Mouse (Mus musculus): Measurements from ENCODE around the gene Hnrnpa1. TPM values are rescaled to one million over a fixed set of nuclear protein-coding genes. Genes with fewer than 3 reads are reported as not detected.
"Not testable (repeated sequence)": the region's sequence is repeated elsewhere in the genome, so short reads cannot be mapped to it uniquely, and the experiment has no call there.

Hnrnpa1 gene
- polyA plus RNA-seq, 1 experiment from 2014 or later, result 1,035 TPM

DNA sequence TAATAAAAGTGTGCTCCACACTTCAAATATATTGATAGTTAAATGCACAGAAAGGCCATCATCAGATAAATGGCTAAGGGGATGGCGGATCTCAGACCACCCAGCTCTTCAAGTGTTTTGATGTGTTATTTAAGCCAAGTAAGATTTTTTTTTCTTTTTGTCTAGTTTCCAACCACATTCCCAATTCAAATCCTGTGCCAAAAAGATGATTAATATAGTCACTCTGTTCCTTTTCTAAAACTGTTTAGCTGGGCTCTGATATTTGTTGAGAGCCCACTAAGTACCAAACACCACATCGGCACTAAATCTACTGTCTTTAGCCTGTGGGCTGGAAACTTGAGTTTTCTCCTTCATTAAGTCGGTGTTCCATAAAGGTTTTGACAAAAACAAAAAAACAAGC is 13.2 kb upstream of the Hnrnpa1 start:
- H3K9me3 ChIP-seq (ENCODE audit: low read depth, low read length), result no peaks in the 10 kb centered on the region
- H3K27ac ChIP-seq (ENCODE audit: low read depth), result peak overlapping the region; percentile 42; the same call in 1 of the 2 replicates
- 59% methylated on average over 3 of the region's 3 CpGs for WGBS

DNA sequence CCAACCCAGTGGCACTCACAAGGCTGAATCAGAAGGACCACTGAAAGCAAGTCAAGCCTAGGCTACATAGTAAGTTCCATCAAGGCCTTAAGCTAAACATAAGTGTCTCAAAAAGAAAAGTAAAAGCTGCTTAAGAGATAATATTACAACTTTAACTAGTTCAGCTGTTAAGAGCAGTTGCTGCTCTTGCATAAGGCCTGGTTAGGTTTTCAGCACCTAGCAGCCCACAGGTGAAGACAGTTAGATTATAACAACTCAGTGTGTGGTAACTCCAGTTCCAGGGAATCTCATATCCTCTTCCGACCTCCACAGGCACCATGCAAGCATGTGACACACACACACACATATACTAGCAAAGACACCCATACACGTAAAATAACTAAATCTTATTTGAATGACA is 12.7 kb upstream of the Hnrnpa1 start:
- no peak for TF ChIP-seq CTCF (IDR thresholded peaks at IDR 0.05; ENCODE audit: low read depth)
- 0 out of 2 replicates have a peak overlapping the region, but pooled peaks have one; percentile 15 for H3K27ac ChIP-seq (ENCODE audit: low read depth)

More for the DNA sequence above, 13.2 kb upstream of the Hnrnpa1 start:
- no peak overlapping the region for H3K9ac ChIP-seq
- ATAC-seq (ENCODE audit: insufficient read depth) (0 out of 2 replicates have a peak, but pooled peaks have one; percentile 36), DNase-seq (peak; percentile 66)
- H3K4me1 ChIP-seq (ENCODE audit: insufficient read depth), result peaks cover 11% of the 10 kb centered on the region; the same call in 1 of the 2 replicates
- no peak for TF ChIP-seq CTCF (IDR thresholded peaks at IDR 0.05; ENCODE audit: low read depth)
- no peak overlapping the region for H3K4me3 ChIP-seq (ENCODE audit: low read depth, low read length)
- no peak overlapping the region for H3K4me2 ChIP-seq
- no peaks in the 10 kb centered on the region for H3K36me3 ChIP-seq (ENCODE audit: insufficient read depth)
- no peaks in the 10 kb centered on the region for H3K27me3 ChIP-seq (ENCODE audit: insufficient read depth, low read length)

DNA sequence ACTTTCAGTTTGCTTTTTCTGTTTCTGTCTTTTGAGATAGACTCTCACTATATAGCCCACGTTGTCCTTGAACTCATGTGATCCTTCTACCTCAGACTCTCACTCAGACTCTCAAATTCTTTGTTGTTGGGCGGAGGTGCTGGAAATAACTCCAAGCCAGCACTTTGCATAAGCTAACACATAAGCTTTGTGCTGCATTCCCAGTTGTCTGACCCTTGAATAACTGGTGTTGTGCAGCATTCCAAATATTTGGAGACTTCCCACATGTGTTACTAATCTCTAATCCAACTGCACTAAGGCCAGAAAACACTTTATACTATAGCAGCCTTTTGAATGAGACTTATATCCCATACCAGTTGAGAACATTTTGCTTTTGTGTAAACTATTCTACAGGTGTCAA is 11.3 kb upstream of the Hnrnpa1 start:
- no peak overlapping the region for H3K9ac ChIP-seq
- H3K27ac ChIP-seq (ENCODE audit: low read depth), result no peak overlapping the region
- peaks cover 3% of the 10 kb centered on the region; the same call in 1 of the 2 replicates for H3K36me3 ChIP-seq (ENCODE audit: insufficient read depth)
- no peaks in the 10 kb centered on the region for H3K27me3 ChIP-seq (ENCODE audit: insufficient read depth, low read length)
- H3K4me1 ChIP-seq (ENCODE audit: insufficient read depth), result peaks cover 11% of the 10 kb centered on the region; the same call in 1 of the 2 replicates
- H3K4me2 ChIP-seq, result no peak overlapping the region
- no peaks in the 10 kb centered on the region for H3K9me3 ChIP-seq (ENCODE audit: low read depth, low read length)
- H3K4me3 ChIP-seq (ENCODE audit: low read depth, low read length), result no peak overlapping the region
- DNase-seq, result peak; percentile 42
- WGBS, result 70% methylated on average over 2 of the region's 2 CpGs
- no peak for ATAC-seq (ENCODE audit: insufficient read depth)
- TF ChIP-seq CTCF (IDR thresholded peaks at IDR 0.05; ENCODE audit: low read depth), result no peak

More for the DNA sequence above, 12.7 kb upstream of the Hnrnpa1 start:
- Histone ChIP-seq H3K27me3 (ENCODE audit: insufficient read depth, low read length) (no peaks in the 10 kb centered on the region), H3K4me1 (ENCODE audit: insufficient read depth) (peaks cover 11% of the 10 kb centered on the region; the same call in 1 of the 2 replicates), H3K9ac (no peak overlapping the region), H3K4me3 (ENCODE audit: low read depth, low read length) (no peak overlapping the region), H3K9me3 (ENCODE audit: low read depth, low read length) (no peaks in the 10 kb centered on the region), H3K36me3 (ENCODE audit: insufficient read depth) (no peaks in the 10 kb centered on the region), H3K4me2 (0 out of 2 replicates have a peak overlapping the region, but pooled peaks have one; percentile 2)
- ATAC-seq (ENCODE audit: insufficient read depth), result 0 out of 2 replicates have a peak, but pooled peaks have one; percentile 33
- DNase-seq, result no peak
- WGBS, result 67% methylated on average over 2 of the region's 2 CpGs

DNA sequence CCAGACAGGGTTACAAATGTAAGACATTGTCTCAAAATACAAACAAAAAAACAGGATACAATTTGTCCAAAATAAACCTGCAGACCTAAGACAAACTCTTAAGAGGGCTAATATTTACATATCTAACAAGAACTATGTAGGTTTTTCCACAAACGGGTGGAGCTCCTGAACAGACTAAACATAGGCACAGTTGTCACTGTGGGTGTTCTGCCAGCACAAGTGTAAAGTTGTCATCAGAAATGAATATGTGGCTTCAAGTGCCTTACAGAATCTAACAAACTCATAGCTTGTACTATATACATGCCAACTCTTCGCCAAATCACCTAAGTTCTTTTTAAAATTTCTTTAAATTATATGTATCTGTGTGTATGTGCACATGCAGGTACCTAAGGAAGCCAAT is 7.1 kb upstream of the Hnrnpa1 start:
- ATAC-seq (ENCODE audit: insufficient read depth), result no peak
- peaks cover 20% of the 10 kb centered on the region for H3K36me3 ChIP-seq (ENCODE audit: insufficient read depth)
- TF ChIP-seq CTCF (IDR thresholded peaks at IDR 0.05; ENCODE audit: low read depth), result no peak
- WGBS, result 72% methylated on average over 2 of the region's 2 CpGs
- no peak overlapping the region for H3K9ac ChIP-seq
- H3K27ac ChIP-seq (ENCODE audit: low read depth), result no peak overlapping the region
- no peaks in the 10 kb centered on the region for H3K9me3 ChIP-seq (ENCODE audit: low read depth, low read length)
- H3K4me1 ChIP-seq (ENCODE audit: insufficient read depth), result peaks cover 7% of the 10 kb centered on the region; the same call in 1 of the 2 replicates
- no peak overlapping the region for H3K4me2 ChIP-seq
- DNase-seq, result no peak
- H3K4me3 ChIP-seq (ENCODE audit: low read depth, low read length), result no peak overlapping the region
- no peaks in the 10 kb centered on the region for H3K27me3 ChIP-seq (ENCODE audit: insufficient read depth, low read length)

DNA sequence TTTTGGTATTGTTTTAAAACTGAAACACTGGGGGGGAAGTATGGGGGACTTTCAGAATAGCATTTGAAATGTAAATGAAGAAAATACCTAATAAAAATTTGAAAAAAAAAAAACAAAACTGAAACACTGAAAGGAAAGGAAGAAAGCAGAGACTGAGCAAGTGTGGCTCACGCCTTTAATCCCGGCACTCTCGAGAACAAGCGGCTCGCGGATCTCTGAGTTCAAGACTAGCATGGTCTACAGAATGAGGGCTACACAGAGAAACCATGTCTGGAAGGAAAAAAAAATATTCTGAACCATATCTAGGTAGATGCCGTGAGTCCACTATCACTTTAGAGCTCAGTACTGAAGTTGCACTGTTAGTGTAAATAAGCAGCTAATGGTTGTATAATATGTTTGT is 2.9 kb upstream of the Hnrnpa1 start:
- H3K9me3 ChIP-seq (ENCODE audit: low read depth, low read length), result no peaks in the 10 kb centered on the region
- peaks cover 35% of the 10 kb centered on the region for H3K36me3 ChIP-seq (ENCODE audit: insufficient read depth)
- H3K27ac ChIP-seq (ENCODE audit: low read depth), result no peak overlapping the region
- no peak for DNase-seq
- peaks cover 3% of the 10 kb centered on the region; the same call in 1 of the 2 replicates for H3K4me1 ChIP-seq (ENCODE audit: insufficient read depth)
- H3K4me3 ChIP-seq (ENCODE audit: low read depth, low read length), result no peak overlapping the region
- H3K9ac ChIP-seq, result no peak overlapping the region
- no peak for TF ChIP-seq CTCF (IDR thresholded peaks at IDR 0.05; ENCODE audit: low read depth)
- no peak for ATAC-seq (ENCODE audit: insufficient read depth)
- peak overlapping the region; percentile 77 for H3K4me2 ChIP-seq
- 89% methylated on average over 7 of the region's 7 CpGs for WGBS
- no peaks in the 10 kb centered on the region for H3K27me3 ChIP-seq (ENCODE audit: insufficient read depth, low read length)

GRCm38 (mm10) chr15:103239130-103239684 is 1.0 kb upstream of the Hnrnpa1 start:
- DNase-seq (peak; percentile 99), ATAC-seq (ENCODE audit: insufficient read depth) (peak; percentile 91)
- Histone ChIP-seq H3K27ac (ENCODE audit: low read depth) (peak overlapping the region; percentile 93), H3K9me3 (ENCODE audit: low read depth, low read length) (no peaks in the 10 kb centered on the region), H3K4me2 (peak overlapping the region; percentile 77), H3K9ac (peak overlapping the region; percentile 61), H3K27me3 (ENCODE audit: insufficient read depth, low read length) (no peaks in the 10 kb centered on the region), H3K36me3 (ENCODE audit: insufficient read depth) (peaks cover 51% of the 10 kb centered on the region), H3K4me1 (ENCODE audit: insufficient read depth) (peaks cover 13% of the 10 kb centered on the region; the same call in 1 of the 2 replicates), H3K4me3 (ENCODE audit: low read depth, low read length) (peak overlapping the region; percentile 60)
- WGBS, result under 1% methylated on average over 26 of the region's 26 CpGs
- no peak for TF ChIP-seq CTCF (IDR thresholded peaks at IDR 0.05; ENCODE audit: low read depth)

DNA sequence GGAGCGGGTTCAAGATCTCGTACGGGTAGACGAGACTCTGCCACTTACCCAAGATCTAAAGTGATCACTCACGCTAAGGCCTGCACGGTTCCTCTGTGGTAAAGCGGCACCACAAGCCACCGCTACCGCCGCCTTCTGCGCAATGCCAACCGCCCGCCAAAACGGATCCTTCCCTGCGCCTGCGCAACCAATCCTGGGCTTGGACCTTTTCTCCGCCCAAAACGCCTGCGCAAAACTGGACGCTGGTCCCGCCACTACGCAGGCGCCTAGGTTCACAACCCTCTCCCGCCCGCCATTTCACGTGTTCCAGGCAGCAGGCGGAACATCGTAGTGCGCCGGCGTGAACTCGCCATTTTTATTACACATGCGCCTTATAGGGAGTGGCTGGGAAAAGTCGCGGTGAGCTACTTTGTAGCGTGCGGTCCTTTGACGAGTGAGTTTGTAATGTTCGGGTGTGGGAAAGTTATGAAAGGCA is 510 bp upstream of the Hnrnpa1 start, which contains the start of gene Cbx5:
TSS of gene Cbx5 (minus strand) at position 132 of the 475 bp plus-strand sequence.
- H3K9me3 ChIP-seq (ENCODE audit: low read depth, low read length), result no peaks in the 10 kb centered on the region
- WGBS, result under 1% methylated on average over 39 of the region's 39 CpGs
- peak; percentile 94 for ATAC-seq (ENCODE audit: insufficient read depth)

GRCm38 (mm10) chr15:103241071-103242018 is 1.1 kb downstream of the Hnrnpa1 start:
- H3K4me3 ChIP-seq (ENCODE audit: low read depth, low read length), result peak overlapping the region; percentile 60
- peaks cover 13% of the 10 kb centered on the region; the same call in 1 of the 2 replicates for H3K4me1 ChIP-seq (ENCODE audit: insufficient read depth)
- peak overlapping the region; percentile 80 for H3K9ac ChIP-seq
- not testable (repeated sequence) for ATAC-seq (ENCODE audit: insufficient read depth); H3K27me3 ChIP-seq (ENCODE audit: insufficient read depth, low read length); H3K9me3 ChIP-seq (ENCODE audit: low read depth, low read length)
- peak overlapping the region; percentile 93 for H3K27ac ChIP-seq (ENCODE audit: low read depth)
- DNase-seq, result peak; percentile 33
- H3K36me3 ChIP-seq (ENCODE audit: insufficient read depth), result peaks cover 54% of the 10 kb centered on the region
- 8% methylated on average over 12 of the region's 12 CpGs for whole genome bisulfite sequencing
- peak overlapping the region; percentile 82 for H3K4me2 ChIP-seq

More for the DNA sequence above, 510 bp upstream of the Hnrnpa1 start, which contains the start of gene Cbx5:
- Histone ChIP-seq H3K27ac (ENCODE audit: low read depth) (peak within 1 kb of the TSS; percentile 93), H3K27me3 (ENCODE audit: insufficient read depth, low read length) (no peaks in the 10 kb centered on the region), H3K4me1 (ENCODE audit: insufficient read depth) (peaks cover 13% of the 10 kb centered on the region; the same call in 1 of the 2 replicates), H3K4me3 (ENCODE audit: low read depth, low read length) (peak within 1 kb of the TSS; percentile 60), H3K4me2 (peak within 1 kb of the TSS; percentile 82), H3K36me3 (ENCODE audit: insufficient read depth) (peaks cover 50% of the 10 kb centered on the region), H3K9ac (peak within 1 kb of the TSS; percentile 80)
- DNase-seq, result peak; percentile 99
- TF ChIP-seq CTCF (IDR thresholded peaks at IDR 0.05; ENCODE audit: low read depth), result no peak
